Mouse (Mus musculus) forebrain, embryonic 11.5 days (tissue): Measurements from ENCODE around the gene Eno3. TPM values are rescaled to one million over a fixed set of nuclear protein-coding genes. Genes with fewer than 3 reads are reported as not detected.

Experiments
- ATAC-seq: fragments of 200-750 bp; cut with Nextera tagmentation; replicated peaks from 2 replicates; pipeline ENCODE4 v1.8.0; 2017; ENCODE audit warnings: moderate TSS enrichment; ENCODE audit not compliant: low FRiP score
- DNase-seq: peaks from one replicate; pipeline ENCODE4 v3.0.0-alpha.2; 2017; ENCODE audit warnings: low spot score
- H3K27ac ChIP-seq: fragments of 300-500 bp; sonication (generic); 2 replicates; pipeline ENCODE4 v1.5.1; 2014; ENCODE audit warnings: low read depth, low read length
- H3K27me3 ChIP-seq: fragments of 300-500 bp; sonication (generic); 2 replicates; pipeline ENCODE4 v1.6.1; 2014; ENCODE audit warnings: mild to moderate bottlenecking, low read length, mixed read lengths; ENCODE audit not compliant: control insufficient read depth, insufficient read depth
- H3K36me3 ChIP-seq: fragments of 300-500 bp; sonication (generic); 2 replicates; pipeline ENCODE4 v1.6.1; 2014; ENCODE audit warnings: mild to moderate bottlenecking, low read length, moderate library complexity, mixed read lengths; ENCODE audit not compliant: control insufficient read depth, insufficient read depth
- H3K4me1 ChIP-seq: fragments of 300-500 bp; sonication (generic); replicated peaks from 2 replicates; pipeline ENCODE4 v1.6.1; 2014; ENCODE audit warnings: low read length, mixed read lengths; ENCODE audit not compliant: control insufficient read depth, insufficient read depth
- H3K4me2 ChIP-seq: fragments of 300-500 bp; sonication (generic); 2 replicates; pipeline ENCODE4 v1.6.1; 2014; ENCODE audit warnings: low read depth, mild to moderate bottlenecking, low read length, moderate library complexity, mixed read lengths; ENCODE audit not compliant: severe bottlenecking
- H3K4me3 ChIP-seq: fragments of 300-500 bp; sonication (generic); 2 replicates; pipeline ENCODE4 v1.5.1; 2014; ENCODE audit warnings: low read depth, low read length
- H3K9ac ChIP-seq: fragments of 300-500 bp; sonication (generic); 2 replicates; pipeline ENCODE4 v1.6.1; 2014; ENCODE audit warnings: low read length
- H3K9me3 ChIP-seq: fragments of 300-500 bp; sonication (generic); 2 replicates; pipeline ENCODE4 v1.6.1; 2016; ENCODE audit warnings: low read length, mixed read lengths; ENCODE audit not compliant: control insufficient read depth
- WGBS: fragments of 180-500 bp; shearing (Covaris S2); extraction: QIAGEN DNeasy Blood & Tissue Kit; methylation state at CpG from one replicate; pipeline ENCODE4 v1.1.7; 2014; 5-methylcytosine and 5-hydroxymethylcytosine counted together
- microRNA-seq: library from miRNA; unstranded; fragments of <30 nt; microRNA quantifications from one replicate; pipeline ENCODE4, GENCODE M21; 2016; ENCODE audit not compliant: insufficient number of aligned reads
- polyA plus RNA-seq: library from polyadenylated mRNA; unstranded; fragments of >200 nt; fragmentation: Nextera tagmentation; extraction: Ambion mirVana; gene quantifications from 2 replicates; pipeline ENCODE4 v1.2.1, GENCODE M21; 2014

Eno3 gene
- polyA plus RNA-seq, 1 experiment from 2014 or later: 16.6 TPM

DNA sequence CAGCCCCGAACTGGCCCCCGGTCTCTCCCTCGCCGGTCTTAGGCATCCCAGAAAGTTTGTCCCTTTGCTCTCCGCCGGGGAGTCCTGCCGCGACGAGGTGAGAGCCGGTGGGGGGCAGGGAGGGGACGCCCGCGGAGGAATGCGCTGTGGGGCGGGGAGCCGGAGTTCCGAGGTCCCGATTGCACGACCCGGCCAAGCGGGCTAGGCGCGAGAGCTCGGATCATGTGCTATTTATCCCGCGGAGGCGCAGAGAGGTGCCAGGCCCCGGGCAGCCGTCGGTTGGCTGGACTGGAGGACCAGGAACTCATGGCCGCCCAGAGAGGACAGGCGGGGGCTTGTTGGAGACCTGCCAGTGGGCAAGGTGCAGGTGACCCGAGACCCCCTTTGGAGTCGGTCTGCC, 43.6 kb downstream of the Eno3 start:
- Histone ChIP-seq H3K27ac (peak overlapping the region; percentile 70), H3K9ac (peak overlapping the region; percentile 86), H3K4me2 (peak overlapping the region; percentile 76), H3K4me1 (peaks cover 9% of the 10 kb centered on the region; the same call in 1 of the 2 replicates), H3K27me3 (no peaks in the 10 kb centered on the region), H3K9me3 (no peaks in the 10 kb centered on the region), H3K36me3 (peaks cover 4% of the 10 kb centered on the region; the same call in 1 of the 2 replicates), H3K4me3 (peak overlapping the region; percentile 91)
- WGBS: 1% methylated on average over 34 of the region's 34 CpGs
- ATAC-seq (peak; percentile 32), DNase-seq (peak; percentile 78)

DNA sequence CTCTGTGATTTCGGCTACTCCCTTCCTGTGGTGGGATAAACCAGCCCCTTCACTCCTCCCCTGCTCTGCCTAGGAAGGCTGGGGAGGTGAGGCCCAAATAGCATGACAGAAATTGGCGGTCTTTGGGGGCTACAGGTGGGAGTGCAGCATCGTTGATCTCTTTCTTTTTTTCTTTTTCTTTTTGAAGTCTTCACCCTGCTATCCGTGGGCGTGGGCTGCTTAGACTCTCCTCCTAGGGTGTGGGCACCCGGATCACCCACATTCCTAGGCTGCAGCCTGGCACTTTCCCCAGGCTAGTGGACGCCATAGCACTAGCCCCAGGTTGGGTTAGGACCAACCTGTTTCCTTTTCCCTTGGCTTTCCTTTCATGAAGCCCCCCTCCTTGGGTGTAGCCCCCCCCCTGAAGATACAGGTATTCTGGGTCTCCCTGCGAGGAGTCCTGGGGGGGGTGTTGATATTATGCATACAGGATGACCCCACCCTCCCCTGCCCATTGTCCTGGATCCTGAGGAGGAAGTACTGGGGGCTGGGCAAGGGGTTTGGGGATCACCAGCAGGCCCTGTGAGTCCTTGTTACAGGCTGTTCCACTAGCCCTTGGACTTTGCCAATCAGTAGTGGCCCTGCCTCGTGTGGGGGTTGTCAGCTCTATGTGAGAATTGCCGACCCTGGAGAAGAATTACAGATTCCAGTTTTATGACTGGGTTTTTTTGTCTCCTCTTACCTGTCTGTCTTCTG, 44.4 kb downstream of the Eno3 start:
- Histone ChIP-seq H3K36me3 (peaks cover 4% of the 10 kb centered on the region; the same call in 1 of the 2 replicates), H3K4me1 (peaks cover 9% of the 10 kb centered on the region; the same call in 1 of the 2 replicates), H3K27me3 (no peaks in the 10 kb centered on the region), H3K4me2 (peak overlapping the region; percentile 76), H3K9me3 (no peaks in the 10 kb centered on the region), H3K4me3 (peak overlapping the region; percentile 91), H3K9ac (peak overlapping the region; percentile 86), H3K27ac (no peak overlapping the region)
- no peak for ATAC-seq
- peak; percentile 41 for DNase-seq
- 7% methylated on average over 10 of the region's 10 CpGs for WGBS

DNA sequence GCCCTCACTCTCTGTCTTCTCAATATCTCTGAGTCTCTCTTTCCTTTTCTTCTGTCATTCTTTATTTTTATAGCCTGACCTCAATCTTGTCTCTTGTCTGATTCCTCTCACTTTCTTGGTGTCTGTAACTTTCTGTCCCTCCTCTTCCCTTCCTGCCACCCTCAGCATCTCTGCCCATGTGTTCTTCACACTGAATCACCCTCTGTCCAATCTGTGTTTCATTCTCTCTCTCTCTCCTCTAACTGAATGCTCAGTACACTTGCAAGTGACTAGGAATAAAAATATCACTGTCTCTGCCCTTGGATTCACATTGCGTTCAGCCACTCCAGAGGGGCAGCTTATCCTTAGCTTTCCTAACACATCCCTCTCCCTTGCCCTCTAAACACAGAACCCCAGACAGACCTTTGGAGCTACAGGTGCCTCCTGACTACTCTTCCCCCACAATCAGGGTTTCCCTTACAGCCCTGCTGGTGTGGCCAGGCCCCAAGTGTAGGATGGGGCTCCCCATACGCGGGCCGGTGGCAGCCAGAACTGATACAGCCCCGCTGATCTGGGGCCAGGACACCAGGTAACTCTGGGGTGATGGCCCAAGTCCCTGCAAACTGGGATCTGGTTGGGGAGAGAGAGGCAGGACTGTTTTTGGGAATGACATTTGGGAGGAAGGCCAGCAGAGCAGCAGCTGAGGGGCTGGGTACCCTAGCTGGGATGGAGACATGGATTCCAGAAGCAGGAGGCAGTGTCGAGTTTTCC, 45.2 kb downstream of the Eno3 start:
- Histone ChIP-seq H3K27ac (no peak overlapping the region), H3K9ac (no peak overlapping the region), H3K9me3 (no peaks in the 10 kb centered on the region), H3K36me3 (peaks cover 8% of the 10 kb centered on the region; the same call in 1 of the 2 replicates), H3K4me1 (peaks cover 9% of the 10 kb centered on the region; the same call in 1 of the 2 replicates), H3K4me2 (peak overlapping the region; percentile 76; the same call in 1 of the 2 replicates), H3K4me3 (no peak overlapping the region), H3K27me3 (no peaks in the 10 kb centered on the region)
- ATAC-seq (no peak), DNase-seq (peak; percentile 39)
- WGBS: 84% methylated on average over 6 of the region's 6 CpGs

DNA sequence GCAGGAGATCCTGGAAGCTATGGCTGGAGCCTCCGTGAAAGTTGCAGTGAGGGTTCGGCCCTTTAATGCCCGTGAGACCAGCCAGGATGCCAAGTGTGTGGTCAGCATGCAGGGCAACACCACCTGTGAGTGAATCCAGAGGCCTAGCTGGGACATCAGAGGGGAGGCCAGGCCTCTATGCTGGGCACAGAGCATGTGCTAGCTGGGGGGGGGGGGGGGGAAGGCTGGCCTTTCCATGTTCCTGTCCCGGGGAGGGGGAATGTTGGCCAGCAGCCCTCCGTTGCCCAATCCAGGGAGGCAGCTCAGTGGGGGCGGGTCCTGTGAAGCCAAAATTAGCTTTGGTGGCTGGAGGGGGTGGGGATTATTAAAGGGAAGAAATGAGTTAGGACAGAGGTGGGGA, 45.8 kb downstream of the Eno3 start:
- H3K36me3 ChIP-seq: peaks cover 8% of the 10 kb centered on the region; the same call in 1 of the 2 replicates
- H3K4me3 ChIP-seq: no peak overlapping the region
- no peak for ATAC-seq
- H3K9ac ChIP-seq: no peak overlapping the region
- no peaks in the 10 kb centered on the region for H3K9me3 ChIP-seq
- H3K4me2 ChIP-seq: no peak overlapping the region
- 73% methylated on average over 6 of the region's 6 CpGs for WGBS
- H3K4me1 ChIP-seq: peaks cover 9% of the 10 kb centered on the region; the same call in 1 of the 2 replicates
- H3K27me3 ChIP-seq: no peaks in the 10 kb centered on the region
- DNase-seq: no peak
- H3K27ac ChIP-seq: no peak overlapping the region

DNA sequence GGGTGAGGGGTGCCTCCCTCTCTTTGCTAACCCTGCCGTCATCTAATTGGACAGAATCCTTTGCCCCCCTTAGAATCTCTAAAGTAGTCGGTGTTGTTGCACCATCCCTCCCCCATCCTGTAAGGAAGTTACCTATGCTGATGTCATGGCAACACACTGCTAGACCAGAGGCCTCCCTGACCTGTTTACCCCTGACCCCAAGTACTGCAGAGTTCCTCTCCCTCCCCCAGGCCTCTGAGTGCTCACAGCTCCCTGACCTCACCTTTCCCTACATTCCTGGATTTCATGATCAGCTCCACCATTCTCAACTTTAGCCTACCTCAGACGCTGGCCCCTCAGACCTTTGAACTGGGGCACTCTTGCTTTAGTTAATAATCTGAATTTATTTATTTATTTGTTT, 49.1 kb downstream of the Eno3 start:
- Histone ChIP-seq H3K4me1 (peaks cover 6% of the 10 kb centered on the region; the same call in 1 of the 2 replicates), H3K27me3 (no peaks in the 10 kb centered on the region), H3K9me3 (no peaks in the 10 kb centered on the region), H3K36me3 (peaks cover 8% of the 10 kb centered on the region; the same call in 1 of the 2 replicates), H3K27ac (no peak overlapping the region), H3K4me2 (no peak overlapping the region), H3K4me3 (no peak overlapping the region), H3K9ac (no peak overlapping the region)
- DNase-seq (no peak), ATAC-seq (no peak)
- 91% methylated on average over 3 of the region's 3 CpGs for WGBS

DNA sequence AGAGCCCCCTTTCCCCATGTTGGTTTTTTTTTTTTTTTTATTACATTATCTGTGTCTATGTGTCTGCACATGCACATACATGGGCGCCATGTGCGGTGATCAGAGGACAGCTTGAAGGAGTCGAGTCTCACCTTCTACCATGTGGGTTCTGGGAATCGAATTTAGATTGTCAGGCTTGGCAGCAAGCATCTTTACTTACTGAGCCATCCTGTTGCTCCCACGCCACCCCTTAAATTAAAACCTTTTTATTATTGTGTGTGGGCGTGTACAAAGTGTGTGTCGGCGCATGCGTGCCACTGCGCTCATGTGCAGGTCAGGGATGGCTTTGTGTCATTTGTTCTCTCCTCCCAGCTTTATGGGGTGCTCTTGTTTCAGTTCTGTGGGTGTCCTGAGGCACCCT, 54.0 kb downstream of the Eno3 start:
- Histone ChIP-seq H3K9me3 (no peaks in the 10 kb centered on the region), H3K4me3 (no peak overlapping the region), H3K27me3 (no peaks in the 10 kb centered on the region), H3K9ac (no peak overlapping the region), H3K4me1 (no peaks in the 10 kb centered on the region), H3K36me3 (peaks cover 5% of the 10 kb centered on the region; the same call in 1 of the 2 replicates), H3K27ac (no peak overlapping the region), H3K4me2 (no peak overlapping the region)
- WGBS: 94% methylated on average over 10 of the region's 10 CpGs
- ATAC-seq (no peak), DNase-seq (peak; percentile 11)

Small RNAs within 50 kb of the gene (microRNA-seq; reads per million reads assigned to microRNA genes)
- gene Mir6925: not detected

Other genes starting within 250 kb of the Eno3 start
- gene Pelp1, start 247.2 kb upstream of the Eno3 start, polyA plus RNA-seq: 51.0 and 52.2 TPM in 2 replicates
- 44.0 and 47.9 TPM in 2 replicates for gene Arrb2, start 224.6 kb upstream of the Eno3 start, polyA plus RNA-seq
- gene Med11, start 205.3 kb upstream of the Eno3 start, polyA plus RNA-seq: 40.9 and 46.0 TPM in 2 replicates
- gene Zmynd15, start 197.8 kb upstream of the Eno3 start, polyA plus RNA-seq: 0.21 and 0.27 TPM in 2 replicates
- gene Cxcl16, start 197.2 kb upstream of the Eno3 start, polyA plus RNA-seq: 0.81 and 1.1 TPM in 2 replicates
- 0.91 TPM in 1 of 2 replicates, not detected in the other for gene Tm4sf5, start 152.0 kb upstream of the Eno3 start, polyA plus RNA-seq
- not detected in 2 replicates for gene Vmo1, start 142.6 kb upstream of the Eno3 start, polyA plus RNA-seq
- gene Gltpd2, start 138.0 kb upstream of the Eno3 start, polyA plus RNA-seq: 0.35 and 0.56 TPM in 2 replicates
- gene Psmb6, start 131.8 kb upstream of the Eno3 start, polyA plus RNA-seq: 812 and 901 TPM in 2 replicates
- not detected in 2 replicates for gene Gm40193, start 124.3 kb upstream of the Eno3 start, polyA plus RNA-seq
- 3.2 and 3.8 TPM in 2 replicates for gene Pld2, start 117.1 kb upstream of the Eno3 start, polyA plus RNA-seq
- 17.7 and 21.1 TPM in 2 replicates for gene Mink1, start 94.3 kb upstream of the Eno3 start, polyA plus RNA-seq
- not detected in 2 replicates for gene 4930544D05Rik, start 41.4 kb upstream of the Eno3 start, polyA plus RNA-seq
- not detected in 2 replicates for gene Chrne, start 38.0 kb upstream of the Eno3 start, polyA plus RNA-seq
- 1.1 and 1.3 TPM in 2 replicates for gene Gp1ba, start 18.1 kb upstream of the Eno3 start, polyA plus RNA-seq
- gene Rnf167, start 10.0 kb upstream of the Eno3 start, polyA plus RNA-seq: 88.0 and 90.0 TPM in 2 replicates
- gene Slc25a11, start 9.7 kb upstream of the Eno3 start, polyA plus RNA-seq: 129 and 137 TPM in 2 replicates
- 1,387 and 1,399 TPM in 2 replicates for gene Pfn1, start 2.6 kb upstream of the Eno3 start, polyA plus RNA-seq
- gene Spag7, start 12.2 kb downstream of the Eno3 start, polyA plus RNA-seq: 160 and 167 TPM in 2 replicates
- 10.8 and 11.4 TPM in 2 replicates for gene Camta2, start 30.9 kb downstream of the Eno3 start, polyA plus RNA-seq
- 0.65 and 1.3 TPM in 2 replicates for gene Inca1, start 43.0 kb downstream of the Eno3 start, polyA plus RNA-seq
- 6.4 and 6.9 TPM in 2 replicates for gene Kif1c, start 43.3 kb downstream of the Eno3 start, polyA plus RNA-seq
- gene Zfp3, start 107.0 kb downstream of the Eno3 start, polyA plus RNA-seq: 9.2 and 10.4 TPM in 2 replicates
- gene Scimp, start 155.4 kb downstream of the Eno3 start, polyA plus RNA-seq: not detected in 2 replicates
- gene Rabep1, start 187.6 kb downstream of the Eno3 start, polyA plus RNA-seq: 41.2 and 42.7 TPM in 2 replicates